Mouse (Mus musculus) MEL (cell line): Measurements from ENCODE around the gene Snrpc. TPM values are rescaled to one million over a fixed set of nuclear protein-coding genes. Genes with fewer than 3 reads are reported as not detected.

Experiments used
- DNase-seq: peaks from one replicate; pipeline ENCODE4 v3.0.0; 2011; ENCODE audit warnings: low read depth, low spot score
- H3K27ac ChIP-seq: 2 replicates; pipeline ENCODE4 v1.5.1; 2012; ENCODE audit warnings: low read depth, mild to moderate bottlenecking, control low read depth, low read length, moderate library complexity; ENCODE audit not compliant: control insufficient read depth
- H3K27me3 ChIP-seq, 2 experiments: fragments of 150-350 bp in 1 of 2; sonication (generic) in 1 of 2; 2 replicates each; pipeline ENCODE4 v1.6.1; 2012; ENCODE audit warnings: low read length in 2 of 2, mild to moderate bottlenecking in 2 of 2, improper control_type of control experiment in 1 of 2, moderate library complexity in 1 of 2; ENCODE audit not compliant: insufficient read depth in 2 of 2, control insufficient read depth in 1 of 2
- H3K36me3 ChIP-seq, 2 experiments: 2 replicates each; pipeline ENCODE4 v1.6.1; 2012 to 2014; ENCODE audit warnings: low read length in 2 of 2, improper control_type of control experiment in 1 of 2, inconsistent platforms in 1 of 2, mild to moderate bottlenecking in 1 of 2; ENCODE audit not compliant: insufficient read depth in 2 of 2, control insufficient read depth in 1 of 2
- H3K4me1 ChIP-seq, 2 experiments: fragments of 150-350 bp in 1 of 2; sonication (generic) in 1 of 2; 2 replicates each; pipeline ENCODE4 v1.6.1; 2012; ENCODE audit warnings: low read length in 2 of 2, improper control_type of control experiment in 1 of 2, mild to moderate bottlenecking in 1 of 2; ENCODE audit not compliant: insufficient read depth in 2 of 2, control insufficient read depth in 1 of 2
- H3K4me3 ChIP-seq, 2 experiments: fragments of 150-350 bp in 1 of 2; sonication (generic) in 1 of 2; 2 replicates each; pipeline ENCODE4 v1.5.1; 2012; ENCODE audit warnings: low read depth in 2 of 2, low read length in 2 of 2, mild to moderate bottlenecking in 2 of 2, moderate library complexity in 2 of 2, control low read depth in 1 of 2, improper control_type of control experiment in 1 of 2; ENCODE audit not compliant: control insufficient read depth in 1 of 2, insufficient read depth in 1 of 2
- H3K79me2 ChIP-seq: 2 replicates; pipeline ENCODE4 v1.6.1; 2012; ENCODE audit warnings: mild to moderate bottlenecking, low read length, moderate library complexity; ENCODE audit not compliant: control insufficient read depth, poor library complexity, insufficient read depth
- H3K9ac ChIP-seq: 2 replicates; pipeline ENCODE4 v1.6.1; 2012; ENCODE audit warnings: low read depth, mild to moderate bottlenecking, control low read depth, low read length, moderate library complexity; ENCODE audit not compliant: control insufficient read depth, poor library complexity, severe bottlenecking
- H3K9me3 ChIP-seq: fragments of 150-350 bp; sonication (generic); replicated peaks from 2 replicates; pipeline ENCODE4 v1.6.1; 2012; ENCODE audit warnings: mild to moderate bottlenecking, low read length, improper control_type of control experiment, moderate library complexity; ENCODE audit not compliant: insufficient read depth
- BHLHE40 ChIP-seq: IDR thresholded peaks from 2 replicates; pipeline ENCODE4 v1.6.1; 2012; ENCODE audit warnings: low read depth, mild to moderate bottlenecking, inconsistent platforms, low read length, improper control_type of control experiment, borderline replicate concordance
- CHD1 ChIP-seq: IDR thresholded peaks from 2 replicates; pipeline ENCODE4 v1.6.1; 2012; ENCODE audit warnings: low read depth, mild to moderate bottlenecking, inconsistent platforms, low read length, improper control_type of control experiment
- CHD2 ChIP-seq: IDR thresholded peaks from 2 replicates; pipeline ENCODE4 v1.6.1; 2011; ENCODE audit warnings: low read length, improper control_type of control experiment
- CTCF ChIP-seq, 3 experiments: IDR thresholded peaks in 2 of 3; conservative IDR thresholded peaks in 1 of 3; 2 replicates each; pipeline ENCODE4 v1.5.1; 2011 to 2012; ENCODE audit warnings: low read length in 3 of 3, low read depth in 2 of 3, mild to moderate bottlenecking in 2 of 3, improper control_type of control experiment in 1 of 3, inconsistent platforms in 1 of 3, mixed read lengths in 1 of 3, moderate library complexity in 1 of 3; ENCODE audit not compliant: control insufficient read depth in 1 of 3, insufficient read depth in 1 of 3, poor library complexity in 1 of 3, severe bottlenecking in 1 of 3
- E2F4 ChIP-seq: IDR thresholded peaks from 2 replicates; pipeline ENCODE4 v1.6.1; 2011; ENCODE audit warnings: low read depth, low read length, improper control_type of control experiment, borderline replicate concordance
- ELF1 ChIP-seq: IDR thresholded peaks from 2 replicates; pipeline ENCODE4 v1.6.1; 2014; ENCODE audit warnings: low read depth, mild to moderate bottlenecking, inconsistent platforms, low read length, improper control_type of control experiment, moderate library complexity
- EP300 ChIP-seq, 2 experiments: IDR thresholded peaks; 2 replicates each; pipeline ENCODE4 v1.6.1; 2011; ENCODE audit warnings: improper control_type of control experiment in 2 of 2, low read length in 2 of 2, low read depth in 1 of 2, mild to moderate bottlenecking in 1 of 2
- ETS1 ChIP-seq: IDR thresholded peaks from 2 replicates; pipeline ENCODE4 v1.6.1; 2012; ENCODE audit warnings: low read depth, mild to moderate bottlenecking, inconsistent platforms, low read length, improper control_type of control experiment, moderate library complexity
- GABPA ChIP-seq: IDR thresholded peaks from 2 replicates; pipeline ENCODE4 v1.6.1; 2012; ENCODE audit warnings: low read depth, mild to moderate bottlenecking, inconsistent platforms, low read length, improper control_type of control experiment, moderate library complexity
- GATA1 ChIP-seq: IDR thresholded peaks from 2 replicates; pipeline ENCODE4 v1.6.1; 2011; ENCODE audit warnings: low read depth, low read length, improper control_type of control experiment
- HCFC1 ChIP-seq: IDR thresholded peaks from 2 replicates; pipeline ENCODE4 v1.6.1; 2012; ENCODE audit warnings: low read depth, mild to moderate bottlenecking, inconsistent platforms, low read length, improper control_type of control experiment, moderate library complexity
- JUND ChIP-seq: IDR thresholded peaks from 2 replicates; pipeline ENCODE4 v1.6.1; 2011; ENCODE audit warnings: low read depth, mild to moderate bottlenecking, improper control_type of control experiment, low read length
- KAT2A ChIP-seq: conservative IDR thresholded peaks from 2 replicates; pipeline ENCODE4 v1.6.1; 2012; ENCODE audit warnings: low read depth, low read length, improper control_type of control experiment, inconsistent platforms
- MAFK ChIP-seq: IDR thresholded peaks from 2 replicates; pipeline ENCODE4 v1.6.1; 2011; ENCODE audit warnings: low read depth, mild to moderate bottlenecking, low read length, improper control_type of control experiment, borderline replicate concordance
- MAX ChIP-seq: IDR thresholded peaks from 2 replicates; pipeline ENCODE4 v1.6.1; 2011; ENCODE audit warnings: low read length, improper control_type of control experiment
- MAZ ChIP-seq: IDR thresholded peaks from 2 replicates; pipeline ENCODE4 v1.6.1; 2012; ENCODE audit warnings: low read depth, mild to moderate bottlenecking, inconsistent platforms, low read length, improper control_type of control experiment
- MEF2A ChIP-seq: IDR thresholded peaks from 2 replicates; pipeline ENCODE4 v1.6.1; 2014; ENCODE audit warnings: low read depth, mild to moderate bottlenecking, inconsistent platforms, low read length, improper control_type of control experiment; ENCODE audit not compliant: poor library complexity, insufficient replicate concordance, severe bottlenecking; ENCODE audit errors: extremely low read depth
- MXI1 ChIP-seq: IDR thresholded peaks from 2 replicates; pipeline ENCODE4 v1.6.1; 2011; ENCODE audit warnings: mild to moderate bottlenecking, low read depth, low read length, improper control_type of control experiment
- MYB ChIP-seq: IDR thresholded peaks from 2 replicates; pipeline ENCODE4 v1.6.1; 2011; ENCODE audit warnings: mild to moderate bottlenecking, low read depth, low read length, improper control_type of control experiment
- MYC ChIP-seq: IDR thresholded peaks from 2 replicates; pipeline ENCODE4 v1.6.1; 2011; ENCODE audit warnings: low read depth, mild to moderate bottlenecking, low read length, improper control_type of control experiment, moderate library complexity
- NELFE ChIP-seq: IDR thresholded peaks from 2 replicates; pipeline ENCODE4 v1.6.1; 2011; ENCODE audit warnings: low read depth, low read length, improper control_type of control experiment
- NRF1 ChIP-seq: IDR thresholded peaks from 2 replicates; pipeline ENCODE4 v1.6.1; 2014; ENCODE audit warnings: low read depth, mild to moderate bottlenecking, inconsistent platforms, low read length, improper control_type of control experiment, moderate library complexity; ENCODE audit not compliant: poor library complexity, insufficient read depth, severe bottlenecking
- POLR2A ChIP-seq, 2 experiments: IDR thresholded peaks; 2 replicates each; pipeline ENCODE4 v1.6.1; 2011 to 2012; ENCODE audit warnings: low read length in 2 of 2, mild to moderate bottlenecking in 2 of 2, control low read depth in 1 of 2, improper control_type of control experiment in 1 of 2, low read depth in 1 of 2, moderate library complexity in 1 of 2; ENCODE audit not compliant: control insufficient read depth in 1 of 2, insufficient read depth in 1 of 2, poor library complexity in 1 of 2
- POLR2AphosphoS2 ChIP-seq: IDR thresholded peaks from 2 replicates; pipeline ENCODE4 v1.6.1; 2011; ENCODE audit warnings: low read length, improper control_type of control experiment
- POLR2AphosphoS5 ChIP-seq: IDR thresholded peaks from 2 replicates; pipeline ENCODE4 v1.6.1; 2012; ENCODE audit warnings: low read depth, borderline replicate concordance, mild to moderate bottlenecking, inconsistent platforms, low read length, moderate library complexity, mixed read lengths
- RAD21 ChIP-seq: IDR thresholded peaks from 2 replicates; pipeline ENCODE4 v1.6.1; 2011; ENCODE audit warnings: mild to moderate bottlenecking, low read depth, low read length, improper control_type of control experiment
- RCOR1 ChIP-seq: IDR thresholded peaks from 2 replicates; pipeline ENCODE4 v1.6.1; 2012; ENCODE audit warnings: low read depth, mild to moderate bottlenecking, inconsistent platforms, low read length, improper control_type of control experiment
- SIN3A ChIP-seq: IDR thresholded peaks from 2 replicates; pipeline ENCODE4 v1.6.1; 2012; ENCODE audit warnings: low read length, improper control_type of control experiment, inconsistent platforms
- TAL1 ChIP-seq: IDR thresholded peaks from 2 replicates; pipeline ENCODE4 v1.6.1; 2012; ENCODE audit warnings: mild to moderate bottlenecking, inconsistent platforms, low read length, moderate library complexity, mixed read lengths
- TCF12 ChIP-seq: IDR thresholded peaks from 2 replicates; pipeline ENCODE4 v1.6.1; 2014; ENCODE audit warnings: low read depth, mild to moderate bottlenecking, inconsistent platforms, low read length, improper control_type of control experiment, moderate library complexity
- USF1 ChIP-seq: IDR thresholded peaks from 2 replicates; pipeline ENCODE4 v1.6.1; 2014; ENCODE audit warnings: low read depth, mild to moderate bottlenecking, inconsistent platforms, low read length, improper control_type of control experiment, moderate library complexity
- ZC3H11A ChIP-seq: IDR thresholded peaks from 2 replicates; pipeline ENCODE4 v1.6.1; 2012; ENCODE audit warnings: low read depth, mild to moderate bottlenecking, inconsistent platforms, low read length, improper control_type of control experiment
- ZKSCAN1 ChIP-seq: IDR thresholded peaks from 2 replicates; pipeline ENCODE4 v1.6.1; 2012; ENCODE audit warnings: low read depth, mild to moderate bottlenecking, inconsistent platforms, low read length, improper control_type of control experiment, moderate library complexity
- ZMIZ1 ChIP-seq: IDR thresholded peaks from 2 replicates; pipeline ENCODE4 v1.6.1; 2012; ENCODE audit warnings: low read depth, mild to moderate bottlenecking, inconsistent platforms, low read length, improper control_type of control experiment, moderate library complexity
- ZNF384 ChIP-seq: IDR thresholded peaks from 2 replicates; pipeline ENCODE4 v1.6.1; 2012; ENCODE audit warnings: low read depth, mild to moderate bottlenecking, inconsistent platforms, low read length, improper control_type of control experiment
- polyA plus RNA-seq, 2 experiments: library from polyadenylated mRNA; stranded (reverse) in 1 of 2; unstranded in 1 of 2; fragments of >175 nt in 1 of 2; fragments of >200 nt in 1 of 2; gene quantifications; 2 replicates each; pipeline versions ENCODE4 v1.2.1 to v1.2.4; 2012; ENCODE audit warnings: low replicate concordance in 2 of 2, low read depth in 1 of 2; ENCODE audit not compliant: insufficient read length in 2 of 2, insufficient read depth in 1 of 2, missing spikeins in 1 of 2
- total RNA-seq: library from RNA; depleted of rRNA; stranded (reverse); fragments of 300-350 nt; gene quantifications from 2 replicates; pipeline ENCODE4 v1.2.3, GENCODE M21; 2012

Snrpc gene
- total and polyA plus RNA-seq, 3 experiments, result 217 to 227 TPM; not detected in 1

DNA sequence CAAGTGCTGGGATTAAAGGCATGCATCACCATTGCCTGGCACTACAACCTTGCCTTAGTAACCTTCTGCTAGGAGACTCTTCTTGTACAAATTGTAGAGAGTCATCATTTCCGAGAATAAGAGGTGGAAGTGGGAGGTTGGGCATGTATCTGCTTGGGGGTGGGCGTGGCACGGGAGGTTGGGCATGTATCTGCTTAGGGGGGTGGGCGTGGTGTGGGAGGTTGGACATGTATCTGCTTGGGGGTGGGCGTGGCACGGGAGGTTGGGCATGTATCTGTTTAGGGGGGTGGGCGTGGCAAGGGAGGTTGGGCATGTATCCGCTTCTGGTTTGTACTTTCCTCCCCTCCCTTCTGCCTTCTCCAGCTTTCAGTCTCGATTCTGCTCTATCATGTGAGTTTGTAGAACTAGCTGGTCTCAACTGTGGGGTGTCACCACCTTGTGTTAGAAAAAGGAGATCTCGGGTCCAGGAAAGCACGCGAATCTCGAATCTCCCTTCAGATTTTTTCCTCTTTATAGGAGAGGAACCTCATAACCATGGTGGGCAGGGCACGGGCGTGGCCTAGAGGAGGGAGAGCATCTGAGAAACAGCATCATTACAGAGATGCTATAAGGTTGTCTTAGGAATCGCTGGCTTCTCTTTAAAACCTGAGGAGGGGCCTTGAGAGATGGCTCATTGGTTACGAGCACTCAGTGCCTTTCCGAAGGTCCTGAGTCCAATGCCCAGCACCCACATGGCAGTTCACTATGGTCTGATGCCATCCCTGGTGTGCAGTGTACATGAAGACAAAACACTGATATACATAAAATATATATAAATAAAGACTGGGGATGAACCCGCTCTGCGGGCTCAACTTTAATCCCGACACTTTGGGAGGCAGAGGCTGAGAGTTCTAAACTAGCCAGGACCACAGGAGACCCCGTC is 11.7 kb upstream of the Snrpc start:
- H3K4me1 ChIP-seq, result peaks cover 9 to 13% of the 10 kb centered on the region in 2 experiments
- H3K27ac ChIP-seq, result peak overlapping the region; percentile 86
- H3K9ac ChIP-seq, result peak overlapping the region; percentile 39
- H3K9me3 ChIP-seq, result no peaks in the 10 kb centered on the region
- 0 out of 4 replicates have a peak, but pooled peaks cover 0 to 1% of the 10 kb centered on the region in 2 experiments for H3K27me3 ChIP-seq
- H3K4me3 ChIP-seq, result peak overlapping the region; percentile 65 to 72
- peaks cover 0 to 12% of the 10 kb centered on the region in 2 experiments; a peak in 2 of 4 replicates for H3K36me3 ChIP-seq
- H3K79me2 ChIP-seq, result no peaks in the 10 kb centered on the region
- DNase-seq, result peak; percentile 89
- peak; percentile 76 for TF ChIP-seq MXI1
- no peak for TF ChIP-seq JUND
- no peak for TF ChIP-seq ZNF384
- no peak for TF ChIP-seq E2F4
- TF ChIP-seq RAD21, result no peak
- TF ChIP-seq CHD1, result no peak
- TF ChIP-seq ELF1, result 0 out of 2 replicates have a peak, but pooled peaks have one; percentile 11
- TF ChIP-seq MYC, result 0 out of 2 replicates have a peak, but pooled peaks have one; percentile 17
- TF ChIP-seq GABPA, result no peak
- TF ChIP-seq KAT2A, result no peak
- TF ChIP-seq SIN3A, result peak; percentile 65
- TF ChIP-seq MAFK, result no peak
- TF ChIP-seq TCF12, result no peak
- no peak for TF ChIP-seq EP300 (IDR thresholded peaks at IDR 0.05; ENCODE audit: low read depth in 1 of 2, low read length in 2 of 2)
- 0 out of 2 replicates have a peak, but pooled peaks have one; percentile 1 for TF ChIP-seq NELFE
- TF ChIP-seq TAL1, result no peak
- no peak for TF ChIP-seq CHD2
- TF ChIP-seq USF1, result no peak
- no peak for TF ChIP-seq POLR2A (IDR thresholded peaks at IDR 0.05; ENCODE audit: control insufficient read depth in 1 of 2, insufficient read depth in 1 of 2, low read depth in 1 of 2, low read length in 2 of 2, poor library complexity in 1 of 2)
- TF ChIP-seq POLR2AphosphoS5, result no peak
- TF ChIP-seq ZMIZ1, result no peak
- peak; percentile 40; the same call in 1 of the 2 replicates for TF ChIP-seq HCFC1
- no peak for TF ChIP-seq NRF1
- TF ChIP-seq BHLHE40, result no peak
- no peak for TF ChIP-seq GATA1
- no peak for TF ChIP-seq POLR2AphosphoS2
- TF ChIP-seq MEF2A, result no peak
- no peak for TF ChIP-seq MYB
- TF ChIP-seq ETS1, result no peak
- no peak for TF ChIP-seq RCOR1
- TF ChIP-seq ZKSCAN1, result no peak
- no peak; the same call in none of the 2 replicates for TF ChIP-seq MAX
- peak; percentile 59 for TF ChIP-seq MAZ
- TF ChIP-seq ZC3H11A, result no peak
- TF ChIP-seq CTCF (IDR thresholded peaks at IDR 0.05 in 2 of 3, conservative IDR thresholded peaks at IDR 0.05 in 1 of 3; ENCODE audit: control insufficient read depth in 1 of 3, insufficient read depth in 1 of 3, low read depth in 2 of 3, low read length in 3 of 3, poor library complexity in 1 of 3, severe bottlenecking in 1 of 3), result no peak; a peak in 1 of 6 replicates
